Mouse (Mus musculus): ENCODE results near the gene Rnf144b. TPM values are rescaled to one million over a fixed set of nuclear protein-coding genes. Genes with fewer than 3 reads are reported as not detected.

Gene Rnf144b
- polyA plus RNA-seq, 1 experiment, result 15.1 TPM

- Histone ChIP-seq H3K4me3 (ENCODE audit: insufficient read depth, low read length) (no peak overlapping the region), H3K4me1 (ENCODE audit: control insufficient read depth, insufficient read depth, low read length) (peaks cover 1% of the 10 kb centered on the region), H3K27ac (ENCODE audit: insufficient read depth, low read length) (no peak overlapping the region)
- TF ChIP-seq POLR2A (IDR thresholded peaks at IDR 0.05; ENCODE audit: extremely low read depth, insufficient read depth, low read length), result no peak
- no peak for TF ChIP-seq CTCF (IDR thresholded peaks at IDR 0.05; ENCODE audit: extremely low read depth, insufficient read depth, low read length)
Measured at GRCm38 (mm10) chr13:47142764-47143163, 20.3 kb downstream of the Rnf144b start.

- Histone ChIP-seq H3K27ac (ENCODE audit: insufficient read depth, low read length) (no peak overlapping the region; the same call in 1 of the 2 replicates), H3K4me3 (ENCODE audit: insufficient read depth, low read length) (no peak overlapping the region)
- TF ChIP-seq POLR2A (IDR thresholded peaks at IDR 0.05; ENCODE audit: extremely low read depth, insufficient read depth, low read length), result no peak
Measured at GRCm38 (mm10) chr13:47145939-47146338, 23.5 kb downstream of the Rnf144b start.

GRCm38 (mm10) chr13:47146388-47146787 is 23.9 kb downstream of the Rnf144b start:
- Histone ChIP-seq H3K4me1 (ENCODE audit: control insufficient read depth, insufficient read depth, low read length) (peaks cover 1% of the 10 kb centered on the region), H3K27ac (ENCODE audit: insufficient read depth, low read length) (no peak overlapping the region), H3K4me3 (ENCODE audit: insufficient read depth, low read length) (no peak overlapping the region)
- TF ChIP-seq CTCF (IDR thresholded peaks at IDR 0.05; ENCODE audit: extremely low read depth, insufficient read depth, low read length), result no peak
- TF ChIP-seq POLR2A (IDR thresholded peaks at IDR 0.05; ENCODE audit: extremely low read depth, insufficient read depth, low read length), result no peak

More at GRCm38 (mm10) chr13:47145939-47146338, 23.5 kb downstream of the Rnf144b start:
- H3K4me1 ChIP-seq (ENCODE audit: control insufficient read depth, insufficient read depth, low read length), result peaks cover 1% of the 10 kb centered on the region

- TF ChIP-seq CTCF (IDR thresholded peaks at IDR 0.05; ENCODE audit: extremely low read depth, insufficient read depth, low read length) (no peak), POLR2A (IDR thresholded peaks at IDR 0.05; ENCODE audit: extremely low read depth, insufficient read depth, low read length) (0 out of 2 replicates have a peak, but pooled peaks have one; percentile 21)
- H3K4me1 ChIP-seq (ENCODE audit: control insufficient read depth, insufficient read depth, low read length), result peaks cover 1% of the 10 kb centered on the region
- H3K4me3 ChIP-seq (ENCODE audit: insufficient read depth, low read length), result peak overlapping the region; percentile 30
- H3K27ac ChIP-seq (ENCODE audit: insufficient read depth, low read length), result 0 out of 2 replicates have a peak overlapping the region, but pooled peaks have one; percentile 62
Measured at GRCm38 (mm10) chr13:47148573-47148972, 26.1 kb downstream of the Rnf144b start.

- Histone ChIP-seq H3K4me3 (ENCODE audit: insufficient read depth, low read length) (no peak overlapping the region), H3K27ac (ENCODE audit: insufficient read depth, low read length) (no peak overlapping the region), H3K4me1 (ENCODE audit: control insufficient read depth, insufficient read depth, low read length) (peaks cover 1% of the 10 kb centered on the region)
- TF ChIP-seq POLR2A (IDR thresholded peaks at IDR 0.05; ENCODE audit: extremely low read depth, insufficient read depth, low read length) (no peak), CTCF (IDR thresholded peaks at IDR 0.05; ENCODE audit: extremely low read depth, insufficient read depth, low read length) (no peak)
Measured at GRCm38 (mm10) chr13:47149993-47150392, 27.5 kb downstream of the Rnf144b start.

- H3K4me3 ChIP-seq (ENCODE audit: insufficient read depth, low read length), result no peak overlapping the region
- TF ChIP-seq POLR2A (IDR thresholded peaks at IDR 0.05; ENCODE audit: extremely low read depth, insufficient read depth, low read length) (no peak), CTCF (IDR thresholded peaks at IDR 0.05; ENCODE audit: extremely low read depth, insufficient read depth, low read length) (no peak)
- H3K4me1 ChIP-seq (ENCODE audit: control insufficient read depth, insufficient read depth, low read length), result no peaks in the 10 kb centered on the region; the same call in none of the 2 replicates
- H3K27ac ChIP-seq (ENCODE audit: insufficient read depth, low read length), result no peak overlapping the region
Measured at GRCm38 (mm10) chr13:47151060-47151459, 28.6 kb downstream of the Rnf144b start.

- Histone ChIP-seq H3K27ac (ENCODE audit: insufficient read depth, low read length) (no peak overlapping the region), H3K4me3 (ENCODE audit: insufficient read depth, low read length) (no peak overlapping the region), H3K4me1 (ENCODE audit: control insufficient read depth, insufficient read depth, low read length) (no peaks in the 10 kb centered on the region; the same call in 1 of the 2 replicates)
- TF ChIP-seq POLR2A (IDR thresholded peaks at IDR 0.05; ENCODE audit: extremely low read depth, insufficient read depth, low read length), result no peak
- peak; percentile 81 for TF ChIP-seq CTCF (IDR thresholded peaks at IDR 0.05; ENCODE audit: extremely low read depth, insufficient read depth, low read length)
Measured at GRCm38 (mm10) chr13:47152390-47152789, 29.9 kb downstream of the Rnf144b start.

- H3K4me3 ChIP-seq (ENCODE audit: insufficient read depth, low read length), result no peak overlapping the region
- TF ChIP-seq POLR2A (IDR thresholded peaks at IDR 0.05; ENCODE audit: extremely low read depth, insufficient read depth, low read length) (no peak), CTCF (IDR thresholded peaks at IDR 0.05; ENCODE audit: extremely low read depth, insufficient read depth, low read length) (no peak)
- H3K27ac ChIP-seq (ENCODE audit: insufficient read depth, low read length), result no peak overlapping the region
- H3K4me1 ChIP-seq (ENCODE audit: control insufficient read depth, insufficient read depth, low read length), result no peaks in the 10 kb centered on the region
Measured at GRCm38 (mm10) chr13:47153206-47153605, 30.8 kb downstream of the Rnf144b start.

GRCm38 (mm10) chr13:47154866-47155265 is 32.4 kb downstream of the Rnf144b start:
- H3K4me1 ChIP-seq (ENCODE audit: control insufficient read depth, insufficient read depth, low read length), result no peaks in the 10 kb centered on the region
- H3K27ac ChIP-seq (ENCODE audit: insufficient read depth, low read length), result no peak overlapping the region
- TF ChIP-seq POLR2A (IDR thresholded peaks at IDR 0.05; ENCODE audit: extremely low read depth, insufficient read depth, low read length) (no peak), CTCF (IDR thresholded peaks at IDR 0.05; ENCODE audit: extremely low read depth, insufficient read depth, low read length) (no peak)
- no peak overlapping the region for H3K4me3 ChIP-seq (ENCODE audit: insufficient read depth, low read length)

- Histone ChIP-seq H3K4me1 (ENCODE audit: control insufficient read depth, insufficient read depth, low read length) (no peaks in the 10 kb centered on the region), H3K27ac (ENCODE audit: insufficient read depth, low read length) (no peak overlapping the region), H3K4me3 (ENCODE audit: insufficient read depth, low read length) (no peak overlapping the region)
- TF ChIP-seq POLR2A (IDR thresholded peaks at IDR 0.05; ENCODE audit: extremely low read depth, insufficient read depth, low read length) (no peak), CTCF (IDR thresholded peaks at IDR 0.05; ENCODE audit: extremely low read depth, insufficient read depth, low read length) (no peak)
Measured at GRCm38 (mm10) chr13:47156841-47157240, 34.4 kb downstream of the Rnf144b start.
